Mouse (Mus musculus) hindbrain, embryonic 11.5 days (tissue): ENCODE data around the gene Zfp704. TPM values are rescaled to one million over a fixed set of nuclear protein-coding genes. Genes with fewer than 3 reads are reported as not detected.

Experiments used
- ATAC-seq: fragments of 200-750 bp; cut with Nextera tagmentation; 2 replicates; pipeline ENCODE4 v1.8.0; 2017; ENCODE audit warnings: mild to moderate bottlenecking, moderate TSS enrichment, moderate library complexity; ENCODE audit not compliant: low FRiP score
- DNase-seq: peaks from one replicate; pipeline ENCODE4 v3.0.0-alpha.2; 2015; ENCODE audit warnings: low spot score
- H3K27ac ChIP-seq: fragments of 300-500 bp; sonication (generic); 2 replicates; pipeline ENCODE4 v1.5.1; 2014; ENCODE audit warnings: mild to moderate bottlenecking, low read depth, low read length
- H3K27me3 ChIP-seq: fragments of 300-500 bp; sonication (generic); 2 replicates; pipeline ENCODE4 v1.6.1; 2014; ENCODE audit warnings: mild to moderate bottlenecking, low read length, moderate library complexity, mixed read lengths; ENCODE audit not compliant: control insufficient read depth, insufficient read depth
- H3K36me3 ChIP-seq: fragments of 300-500 bp; sonication (generic); 2 replicates; pipeline ENCODE4 v1.6.1; 2014; ENCODE audit warnings: mild to moderate bottlenecking, low read length, moderate library complexity, mixed read lengths; ENCODE audit not compliant: control insufficient read depth, insufficient read depth
- H3K4me1 ChIP-seq: fragments of 300-500 bp; sonication (generic); replicated peaks from 2 replicates; pipeline ENCODE4 v1.6.1; 2014; ENCODE audit warnings: low read length, mixed read lengths; ENCODE audit not compliant: control insufficient read depth, insufficient read depth
- H3K4me2 ChIP-seq: fragments of 300-500 bp; sonication (generic); replicated peaks from 2 replicates; pipeline ENCODE4 v1.6.1; 2014; ENCODE audit warnings: mild to moderate bottlenecking, low read depth, low read length
- H3K4me3 ChIP-seq: fragments of 300-500 bp; sonication (generic); 2 replicates; pipeline ENCODE4 v1.5.1; 2014; ENCODE audit warnings: low read depth, low read length
- H3K9ac ChIP-seq: fragments of 300-500 bp; sonication (generic); 2 replicates; pipeline ENCODE4 v1.6.1; 2014; ENCODE audit warnings: low read depth, low read length
- H3K9me3 ChIP-seq: fragments of 300-500 bp; sonication (generic); 2 replicates; pipeline ENCODE4 v1.6.1; 2016; ENCODE audit warnings: low read length; ENCODE audit not compliant: control insufficient read depth
- WGBS: fragments of 180-500 bp; shearing (Covaris S2); extraction: QIAGEN DNeasy Blood & Tissue Kit; methylation state at CpG from one replicate; pipeline ENCODE4 v1.1.7; 2014; 5-methylcytosine and 5-hydroxymethylcytosine counted together
- polyA plus RNA-seq: library from polyadenylated mRNA; unstranded; fragments of >200 nt; fragmentation: Nextera tagmentation; extraction: Ambion mirVana; gene quantifications from 2 replicates; pipeline ENCODE4 v1.2.1, GENCODE M21; 2014

Zfp704 gene
- polyA plus RNA-seq, 1 experiment from 2014 or later = 7.9 TPM

GRCm38 (mm10) chr3:9429946-9430345, 179.9 kb downstream of the Zfp704 start:
- H3K27ac ChIP-seq = no peak overlapping the region
- H3K36me3 ChIP-seq = no peaks in the 10 kb centered on the region
- no peaks in the 10 kb centered on the region for H3K9me3 ChIP-seq
- no peak overlapping the region for H3K4me3 ChIP-seq
- ATAC-seq (no peak), DNase-seq (no peak)
- H3K4me2 ChIP-seq = no peak overlapping the region
- 87% methylated on average over 3 of the region's 3 CpGs for WGBS
- H3K9ac ChIP-seq = no peak overlapping the region
- no peaks in the 10 kb centered on the region for H3K27me3 ChIP-seq
- no peaks in the 10 kb centered on the region for H3K4me1 ChIP-seq

DNA sequence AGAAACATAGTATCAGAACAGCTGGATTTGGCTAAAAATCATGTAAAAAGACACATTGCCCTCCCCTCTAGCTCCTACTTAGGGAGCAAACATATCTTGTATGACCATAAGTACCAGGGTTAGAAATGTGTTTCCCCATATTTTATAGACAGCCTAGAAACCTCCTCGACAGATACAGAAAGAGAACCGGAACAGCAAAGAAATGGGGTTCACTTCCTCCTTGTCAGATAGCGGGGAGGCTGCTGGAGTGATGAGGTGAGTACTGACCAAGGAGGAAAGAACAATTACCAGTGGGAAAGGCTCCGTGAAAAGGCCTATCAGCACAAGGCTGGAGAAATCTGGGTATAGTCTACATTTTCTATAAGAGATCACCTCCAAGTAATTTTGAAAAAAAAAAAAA, 182.1 kb downstream of the Zfp704 start:
- H3K27ac ChIP-seq = no peak overlapping the region
- H3K9ac ChIP-seq = no peak overlapping the region
- WGBS = 94% methylated on average over 4 of the region's 4 CpGs
- no peaks in the 10 kb centered on the region for H3K36me3 ChIP-seq
- H3K4me1 ChIP-seq = 0 out of 2 replicates have a peak, but pooled peaks cover 2% of the 10 kb centered on the region
- DNase-seq = no peak
- H3K4me3 ChIP-seq = no peak overlapping the region
- H3K9me3 ChIP-seq = no peaks in the 10 kb centered on the region
- ATAC-seq = no peak
- H3K27me3 ChIP-seq = no peaks in the 10 kb centered on the region
- H3K4me2 ChIP-seq = no peak overlapping the region

DNA sequence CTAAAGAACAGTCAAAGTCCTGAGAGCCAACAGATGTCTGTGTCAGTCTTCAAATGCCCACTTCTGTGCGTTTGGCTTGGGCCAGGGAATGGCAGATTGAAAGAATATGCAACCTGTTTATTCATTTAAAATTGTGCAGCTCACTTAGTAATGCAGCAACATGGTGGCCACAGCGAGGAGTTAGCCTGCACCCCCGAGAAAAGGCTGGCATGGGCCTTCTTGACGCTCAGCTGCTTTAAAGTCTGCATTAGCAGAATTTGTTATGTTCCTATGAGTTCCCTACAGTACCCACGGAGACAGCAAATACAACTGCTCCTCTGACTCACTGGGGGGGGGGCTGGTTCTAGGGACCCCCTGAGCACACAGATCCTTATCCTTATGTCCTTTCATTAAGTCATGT, 184.2 kb downstream of the Zfp704 start:
- Histone ChIP-seq H3K27ac (no peak overlapping the region), H3K9me3 (no peaks in the 10 kb centered on the region), H3K4me1 (0 out of 2 replicates have a peak, but pooled peaks cover 2% of the 10 kb centered on the region), H3K4me2 (no peak overlapping the region), H3K4me3 (no peak overlapping the region), H3K36me3 (no peaks in the 10 kb centered on the region), H3K9ac (no peak overlapping the region), H3K27me3 (no peaks in the 10 kb centered on the region)
- ATAC-seq (no peak), DNase-seq (no peak)
- WGBS = 89% methylated on average over 5 of the region's 5 CpGs

DNA sequence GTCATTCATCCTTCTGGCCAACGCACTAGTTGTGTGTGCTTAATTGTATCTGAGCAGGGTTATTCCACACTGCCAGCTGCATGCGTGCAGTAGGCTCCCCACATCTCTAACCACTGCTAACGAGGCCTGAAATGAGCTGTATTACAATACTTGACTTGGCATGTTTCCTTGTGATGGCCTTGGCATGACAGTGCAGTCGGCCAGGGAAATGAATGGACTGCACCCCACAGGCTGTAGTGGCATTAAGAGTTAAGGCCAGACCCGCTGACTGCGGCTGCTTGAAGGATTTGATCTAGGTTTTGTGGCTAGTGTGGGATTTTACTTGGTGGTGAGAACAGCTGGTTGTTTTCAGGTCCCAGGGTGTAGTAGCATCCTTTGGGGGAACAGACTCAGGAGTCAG, 185.2 kb downstream of the Zfp704 start:
- Histone ChIP-seq H3K27me3 (no peaks in the 10 kb centered on the region), H3K4me3 (no peak overlapping the region), H3K27ac (no peak overlapping the region), H3K9me3 (no peaks in the 10 kb centered on the region), H3K9ac (no peak overlapping the region), H3K4me1 (0 out of 2 replicates have a peak, but pooled peaks cover 2% of the 10 kb centered on the region), H3K36me3 (no peaks in the 10 kb centered on the region), H3K4me2 (no peak overlapping the region)
- 93% methylated on average over 6 of the region's 6 CpGs for WGBS
- ATAC-seq = no peak
- no peak for DNase-seq

GRCm38 (mm10) chr3:9423669-9424068, 186.2 kb downstream of the Zfp704 start:
- Histone ChIP-seq H3K4me2 (no peak overlapping the region), H3K4me3 (no peak overlapping the region), H3K9ac (no peak overlapping the region), H3K27ac (no peak overlapping the region), H3K27me3 (no peaks in the 10 kb centered on the region), H3K36me3 (no peaks in the 10 kb centered on the region), H3K4me1 (0 out of 2 replicates have a peak, but pooled peaks cover 2% of the 10 kb centered on the region), H3K9me3 (no peaks in the 10 kb centered on the region)
- 81% methylated on average over 6 of the region's 6 CpGs for WGBS
- DNase-seq = no peak
- ATAC-seq = no peak

GRCm38 (mm10) chr3:9408896-9409295, 201.0 kb downstream of the Zfp704 start:
- ATAC-seq = no peak
- no peaks in the 10 kb centered on the region for H3K27me3 ChIP-seq
- no peak overlapping the region for H3K4me3 ChIP-seq
- no peak overlapping the region for H3K27ac ChIP-seq
- H3K36me3 ChIP-seq = no peaks in the 10 kb centered on the region
- no peaks in the 10 kb centered on the region for H3K9me3 ChIP-seq
- no peak overlapping the region for H3K9ac ChIP-seq
- DNase-seq = no peak
- no peaks in the 10 kb centered on the region for H3K4me1 ChIP-seq
- no peak overlapping the region for H3K4me2 ChIP-seq
- 90% methylated on average over 4 of the region's 4 CpGs for WGBS

- Histone ChIP-seq H3K27me3 (no peaks in the 10 kb centered on the region), H3K9ac (no peak overlapping the region), H3K9me3 (no peaks in the 10 kb centered on the region), H3K4me1 (no peaks in the 10 kb centered on the region), H3K27ac (no peak overlapping the region), H3K4me3 (no peak overlapping the region), H3K4me2 (no peak overlapping the region), H3K36me3 (no peaks in the 10 kb centered on the region)
- ATAC-seq (no peak), DNase-seq (no peak)
- WGBS = 78% methylated on average over 10 of the region's 10 CpGs
Measured at GRCm38 (mm10) chr3:9407801-9408200, 202.1 kb downstream of the Zfp704 start.

DNA sequence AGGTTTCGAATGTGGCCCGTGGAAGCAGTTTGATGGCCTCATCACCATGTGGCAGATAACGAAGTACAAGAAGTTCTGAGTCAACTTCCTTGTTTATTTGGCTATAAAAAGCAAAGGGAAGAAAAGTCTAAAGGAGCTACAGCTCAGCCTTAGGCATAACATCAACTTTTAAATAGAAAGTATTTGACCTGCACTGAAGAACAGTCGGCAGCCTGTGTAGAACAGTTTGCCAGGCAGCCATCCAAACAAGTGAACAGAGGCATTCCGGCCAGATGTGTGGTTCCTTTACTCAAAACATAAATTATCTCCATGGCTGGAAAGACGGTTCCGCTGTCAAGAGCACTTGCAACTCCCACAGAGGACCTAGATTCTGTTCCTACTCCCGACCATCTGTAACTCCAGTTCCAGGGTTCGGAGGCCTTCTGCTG, 202.8 kb downstream of the Zfp704 start:
- Histone ChIP-seq H3K27me3 (no peaks in the 10 kb centered on the region), H3K9ac (no peak overlapping the region), H3K4me3 (no peak overlapping the region), H3K9me3 (no peaks in the 10 kb centered on the region), H3K36me3 (no peaks in the 10 kb centered on the region), H3K27ac (no peak overlapping the region), H3K4me2 (no peak overlapping the region), H3K4me1 (no peaks in the 10 kb centered on the region)
- ATAC-seq (no peak), DNase-seq (no peak)
- WGBS = 90% methylated on average over 9 of the region's 9 CpGs

DNA sequence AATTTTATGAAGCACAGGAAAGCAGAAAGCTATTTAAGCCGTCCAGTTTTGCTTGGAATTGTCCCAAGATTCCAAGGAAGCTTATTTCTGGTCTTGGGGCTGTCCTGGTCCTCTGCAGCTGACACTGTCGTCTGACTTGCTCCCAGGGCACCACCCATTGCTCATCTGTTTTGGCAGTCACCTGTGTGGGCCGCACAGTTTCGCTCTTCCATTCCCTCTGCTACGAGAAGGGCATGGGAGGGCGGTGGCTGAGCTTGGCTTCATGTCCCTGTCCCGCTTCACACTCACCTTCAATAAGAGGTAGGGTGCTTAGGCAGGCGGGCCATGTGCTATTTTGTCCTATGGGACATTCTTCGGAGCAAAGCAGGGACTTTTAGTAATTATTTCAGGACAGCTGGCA, 204.5 kb downstream of the Zfp704 start:
- DNase-seq (no peak), ATAC-seq (no peak)
- Histone ChIP-seq H3K9me3 (no peaks in the 10 kb centered on the region), H3K9ac (no peak overlapping the region), H3K36me3 (no peaks in the 10 kb centered on the region), H3K4me1 (no peaks in the 10 kb centered on the region), H3K27ac (no peak overlapping the region), H3K27me3 (no peaks in the 10 kb centered on the region), H3K4me3 (no peak overlapping the region), H3K4me2 (no peak overlapping the region)
- 85% methylated on average over 9 of the region's 9 CpGs for WGBS
